Mouse (Mus musculus): ENCODE measurements around the gene Abcc3. TPM values are rescaled to one million over a fixed set of nuclear protein-coding genes. Genes with fewer than 3 reads are reported as not detected.

The Abcc3 gene
- polyA plus RNA-seq (2015; fragmentation: Nextera tagmentation; extraction: Ambion mirVana), result 0.68 and 1.0 TPM in 2 replicates

DNA sequence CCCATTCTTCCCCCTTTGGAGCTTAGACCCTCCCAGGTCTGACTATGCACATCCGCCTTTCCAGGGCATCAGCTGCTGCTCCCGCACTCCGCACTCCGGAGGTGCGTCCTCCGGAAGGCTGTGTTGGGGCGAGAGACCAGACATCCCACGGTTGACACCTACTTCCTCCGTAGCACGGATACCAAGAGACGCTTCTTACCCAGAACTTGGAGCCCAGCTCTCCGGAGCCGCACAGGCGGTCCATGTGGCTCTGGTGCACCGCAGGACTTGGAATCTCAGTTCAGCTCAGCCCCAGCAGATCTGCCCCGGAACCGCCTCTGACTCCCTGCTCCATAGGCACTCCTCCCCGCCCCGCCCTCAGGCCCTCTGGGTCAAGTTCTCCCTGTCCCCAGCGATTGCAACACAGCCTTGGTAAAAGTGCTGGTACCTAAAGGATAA is at the start of gene Abcc3:
Abcc3 (minus strand) TSS at position 326 of the 438 bp plus-strand sequence.
- WGBS, result 12% methylated on average over 20 of the region's 20 CpGs
- no peaks in the 10 kb centered on the region for H3K36me3 ChIP-seq
- H3K27ac ChIP-seq (replicated peaks), result no peak within 1 kb of the TSS
- peaks cover 28% of the 10 kb centered on the region for H3K27me3 ChIP-seq
- peak within 1 kb of the TSS; percentile 7; the same call in 1 of the 2 replicates for H3K4me3 ChIP-seq
- H3K9ac ChIP-seq, result no peak within 1 kb of the TSS
- H3K4me1 ChIP-seq (replicated peaks), result 0 out of 2 replicates have a peak, but pooled peaks cover 4% of the 10 kb centered on the region
- peak within 1 kb of the TSS; percentile 38 for H3K4me2 ChIP-seq
- ATAC-seq (ENCODE audit: low read depth), result no peak
- H3K9me3 ChIP-seq, result no peaks in the 10 kb centered on the region

DNA sequence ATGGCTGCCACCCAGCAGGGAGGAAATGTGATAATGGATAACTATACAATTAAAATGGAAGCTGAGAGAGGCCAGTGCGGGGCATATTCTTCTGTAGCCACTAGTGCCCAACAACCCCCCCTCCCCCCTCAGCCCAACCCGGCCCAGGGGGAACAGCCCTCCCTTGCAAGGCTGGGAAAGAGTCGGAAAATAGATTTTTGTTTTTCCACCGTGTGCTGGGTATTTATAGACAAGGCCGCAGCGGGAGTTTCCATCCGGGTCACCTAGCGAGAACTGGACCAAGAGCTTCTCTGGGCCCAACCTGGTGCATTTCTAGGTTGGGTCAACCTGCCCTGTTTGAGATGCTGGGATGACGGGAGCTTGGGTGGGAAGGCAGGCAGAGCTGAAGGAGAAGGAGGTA is 49.0 kb upstream of the Abcc3 start:
- 62% methylated on average over 9 of the region's 9 CpGs for WGBS
- ATAC-seq (ENCODE audit: low read depth), result no peak
- H3K36me3 ChIP-seq, result peaks cover 25% of the 10 kb centered on the region
- H3K4me1 ChIP-seq (replicated peaks), result peaks cover 70% of the 10 kb centered on the region
- no peak overlapping the region for H3K4me2 ChIP-seq
- H3K9me3 ChIP-seq, result no peaks in the 10 kb centered on the region
- H3K4me3 ChIP-seq, result no peak overlapping the region
- H3K27me3 ChIP-seq, result no peaks in the 10 kb centered on the region; the same call in 1 of the 2 replicates
- no peak overlapping the region; the same call in 1 of the 2 replicates for H3K27ac ChIP-seq (replicated peaks)
- H3K9ac ChIP-seq, result no peak overlapping the region

DNA sequence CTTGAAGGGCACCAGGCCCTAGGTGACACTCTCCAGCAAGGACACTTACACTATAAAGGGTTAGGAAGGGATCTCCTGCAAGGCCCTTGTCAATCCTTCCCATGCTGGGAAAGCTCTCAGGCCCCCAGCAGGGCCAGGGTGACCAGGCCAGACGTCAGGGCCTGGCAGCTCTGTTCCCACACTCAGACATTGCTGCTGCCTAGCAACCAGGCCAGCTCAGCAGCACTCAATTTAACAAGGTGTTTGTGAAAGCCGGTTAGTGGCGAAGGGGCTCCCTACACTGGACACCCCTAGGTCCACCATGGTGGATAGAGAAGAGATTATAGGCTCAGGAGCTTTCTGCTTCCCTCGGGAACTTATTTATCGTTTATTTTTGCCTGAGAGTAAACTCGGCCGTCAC is 48.3 kb upstream of the Abcc3 start:
- H3K4me2 ChIP-seq, result no peak overlapping the region
- no peak for ATAC-seq (ENCODE audit: low read depth)
- WGBS, result 44% methylated on average over 7 of the region's 7 CpGs

DNA sequence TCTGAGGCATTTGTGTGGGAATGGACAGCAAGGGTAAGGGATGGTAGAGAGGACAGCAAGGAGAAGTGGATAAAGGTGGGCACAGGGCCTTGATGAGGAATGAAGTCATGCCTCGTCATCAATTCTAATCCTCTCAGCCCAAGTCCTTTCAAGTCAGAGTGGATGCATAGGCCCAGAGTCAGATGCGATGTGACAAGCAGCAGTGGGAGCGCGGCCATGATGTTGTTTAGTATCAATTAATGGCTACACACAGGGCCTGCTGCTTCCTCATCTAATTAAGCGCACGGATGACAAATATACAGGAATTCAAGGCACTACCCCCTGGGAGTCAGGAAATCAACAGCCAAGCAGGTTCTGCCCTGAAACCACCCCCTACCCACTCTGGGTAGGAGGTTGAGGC is 47.6 kb upstream of the Abcc3 start:
- no peak overlapping the region for H3K4me2 ChIP-seq
- no peaks in the 10 kb centered on the region for H3K9me3 ChIP-seq
- 52% methylated on average over 6 of the region's 6 CpGs for WGBS
- peaks cover 25% of the 10 kb centered on the region for H3K36me3 ChIP-seq
- no peak for ATAC-seq (ENCODE audit: low read depth)
- no peak overlapping the region; the same call in 1 of the 2 replicates for H3K9ac ChIP-seq
- peaks cover 60% of the 10 kb centered on the region for H3K4me1 ChIP-seq (replicated peaks)
- no peak overlapping the region for H3K4me3 ChIP-seq
- H3K27ac ChIP-seq (replicated peaks), result peak overlapping the region; percentile 65; the same call in 1 of the 2 replicates
- no peaks in the 10 kb centered on the region; the same call in 1 of the 2 replicates for H3K27me3 ChIP-seq

More for the DNA sequence above, 48.3 kb upstream of the Abcc3 start:
- Histone ChIP-seq H3K9ac (no peak overlapping the region), H3K27me3 (no peaks in the 10 kb centered on the region; the same call in 1 of the 2 replicates), H3K9me3 (no peaks in the 10 kb centered on the region), H3K36me3 (peaks cover 25% of the 10 kb centered on the region), H3K4me1 (replicated peaks) (peaks cover 67% of the 10 kb centered on the region), H3K4me3 (no peak overlapping the region), H3K27ac (replicated peaks) (peak overlapping the region; percentile 65)

DNA sequence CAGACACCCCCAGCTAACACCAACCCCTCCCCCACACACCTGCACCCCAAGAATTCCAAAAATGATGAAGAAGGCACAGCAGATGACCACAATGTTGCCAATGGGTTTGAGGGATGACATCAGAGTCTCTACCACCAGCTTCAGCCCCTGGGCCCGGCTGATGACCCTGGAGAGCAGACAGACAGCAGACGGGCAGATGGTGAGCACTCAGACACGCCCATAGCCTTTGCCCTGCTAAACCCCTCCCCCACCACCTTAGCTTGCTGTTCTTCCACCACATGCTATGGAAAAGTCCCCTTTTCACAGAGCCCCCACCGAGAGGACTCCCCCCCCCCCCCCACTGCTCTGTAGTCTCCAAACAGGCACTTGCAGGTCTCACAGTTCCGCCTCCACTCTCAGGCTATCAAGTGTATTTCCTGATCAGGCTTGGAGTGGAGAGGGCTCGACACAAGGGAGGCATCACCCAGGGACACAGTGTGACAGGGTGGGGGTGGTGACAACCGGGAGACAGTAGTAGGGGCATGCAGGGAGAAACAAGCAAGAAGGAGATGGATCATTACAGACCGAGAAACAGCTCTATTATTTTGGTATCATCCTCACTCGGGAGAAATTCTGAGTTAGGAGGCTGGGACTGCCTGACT is 36.3 kb upstream of the Abcc3 start:
- Histone ChIP-seq H3K4me2 (no peak overlapping the region), H3K9me3 (no peaks in the 10 kb centered on the region), H3K4me3 (no peak overlapping the region), H3K27ac (replicated peaks) (peak overlapping the region; percentile 83), H3K27me3 (0 out of 2 replicates have a peak, but pooled peaks cover 3% of the 10 kb centered on the region), H3K4me1 (replicated peaks) (peaks cover 64% of the 10 kb centered on the region), H3K9ac (peak overlapping the region; percentile 1; the same call in 1 of the 2 replicates), H3K36me3 (peaks cover 57% of the 10 kb centered on the region)
- WGBS, result 15% methylated on average over 9 of the region's 9 CpGs
- ATAC-seq (ENCODE audit: low read depth), result peak; percentile 29

DNA sequence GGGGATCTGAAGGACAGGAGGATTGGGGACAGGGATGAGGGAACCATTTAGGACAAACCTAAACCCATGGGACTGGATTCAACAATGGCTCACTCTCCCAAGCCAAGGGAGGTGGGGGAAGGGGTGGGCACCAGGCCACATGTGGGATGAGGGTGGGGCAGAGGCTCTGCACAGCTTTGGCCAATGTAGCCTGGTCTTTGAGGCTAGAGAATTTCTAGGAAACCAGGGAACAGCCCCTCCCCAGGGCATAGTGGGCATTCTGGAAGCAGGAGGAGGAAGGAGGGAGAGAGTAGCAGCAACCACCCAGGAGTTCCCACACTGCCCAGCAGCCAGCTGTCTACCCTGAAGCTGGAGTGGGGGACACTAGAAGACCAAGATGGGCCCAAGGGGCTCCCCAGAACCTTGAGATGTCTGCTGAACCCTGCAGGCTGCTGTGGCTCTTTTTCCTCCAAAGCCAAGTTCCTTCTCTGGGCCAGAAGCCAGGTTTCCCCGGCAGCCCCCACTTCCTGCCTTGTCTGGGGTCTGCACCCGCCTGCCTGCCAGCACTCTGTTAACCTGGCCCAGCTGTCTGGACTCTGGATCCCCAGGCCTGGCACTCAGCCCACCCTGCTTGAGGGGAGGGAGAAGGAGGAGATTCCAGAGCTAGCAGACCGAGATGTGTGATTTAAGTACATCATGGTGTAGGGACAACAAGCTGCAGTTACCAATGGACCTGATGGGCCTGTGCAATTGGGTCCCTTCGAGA is 35.5 kb upstream of the Abcc3 start:
- no peaks in the 10 kb centered on the region for H3K9me3 ChIP-seq

DNA sequence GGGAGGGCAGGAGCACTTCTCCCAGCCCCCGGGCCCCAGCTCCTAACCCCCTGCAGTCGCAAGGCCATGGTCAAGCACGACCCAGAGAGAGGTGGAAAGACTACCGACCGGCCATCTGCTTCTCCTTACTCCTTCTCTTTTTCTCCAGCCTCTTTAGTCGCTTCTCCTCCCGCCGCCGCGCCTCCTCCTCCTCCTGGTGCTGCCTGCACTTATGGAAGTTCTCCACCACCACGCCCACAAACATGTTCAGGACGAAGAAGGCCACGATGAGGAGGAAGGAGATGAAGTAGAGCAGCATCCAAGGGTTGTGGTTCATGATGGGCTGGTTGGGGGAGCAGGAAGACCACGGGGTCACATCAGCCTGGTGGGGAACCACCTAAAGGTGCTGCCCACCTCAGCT is 32.9 kb upstream of the Abcc3 start:
- H3K9ac ChIP-seq, result no peak overlapping the region
- WGBS, result 61% methylated on average over 14 of the region's 14 CpGs
- no peaks in the 10 kb centered on the region for H3K27me3 ChIP-seq
- H3K9me3 ChIP-seq, result no peaks in the 10 kb centered on the region
- no peak overlapping the region for H3K27ac ChIP-seq (replicated peaks)
- H3K4me1 ChIP-seq (replicated peaks), result peaks cover 78% of the 10 kb centered on the region
- peaks cover 44% of the 10 kb centered on the region for H3K36me3 ChIP-seq
- H3K4me2 ChIP-seq, result no peak overlapping the region
- ATAC-seq (ENCODE audit: low read depth), result no peak
- no peak overlapping the region for H3K4me3 ChIP-seq

More for the DNA sequence above, 35.5 kb upstream of the Abcc3 start:
- WGBS, result 15% methylated on average over 4 of the region's 4 CpGs
- peak; percentile 80 for ATAC-seq (ENCODE audit: low read depth)
- Histone ChIP-seq H3K4me2 (no peak overlapping the region), H3K9ac (peak overlapping the region; percentile 34; the same call in 1 of the 2 replicates), H3K27ac (replicated peaks) (peak overlapping the region; percentile 83), H3K4me1 (replicated peaks) (peaks cover 64% of the 10 kb centered on the region), H3K4me3 (no peak overlapping the region), H3K36me3 (peaks cover 57% of the 10 kb centered on the region), H3K27me3 (no peaks in the 10 kb centered on the region)

DNA sequence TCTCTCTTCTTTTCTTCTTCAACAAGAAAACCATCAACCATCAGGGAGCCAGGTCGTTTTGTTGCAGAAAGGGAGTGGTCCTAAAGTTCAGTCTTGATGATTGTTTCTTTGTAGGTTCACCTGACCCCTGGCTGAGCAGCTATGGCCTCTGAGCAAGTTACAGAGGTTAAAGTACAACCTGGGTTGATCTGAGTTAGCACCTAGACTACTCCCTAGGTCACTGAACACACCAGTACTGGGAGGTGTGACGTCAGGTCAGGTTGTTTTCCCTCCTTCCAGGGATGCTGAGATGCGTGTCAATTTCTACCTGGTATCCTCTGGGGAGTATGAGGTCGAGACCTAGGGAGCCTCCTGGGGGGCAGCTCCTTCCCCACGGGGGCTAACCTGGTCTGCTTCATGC is 32.4 kb upstream of the Abcc3 start:
- Histone ChIP-seq H3K9ac (no peak overlapping the region), H3K4me3 (no peak overlapping the region), H3K4me2 (no peak overlapping the region), H3K36me3 (peaks cover 44% of the 10 kb centered on the region), H3K27ac (replicated peaks) (no peak overlapping the region), H3K27me3 (no peaks in the 10 kb centered on the region), H3K4me1 (replicated peaks) (peaks cover 79% of the 10 kb centered on the region), H3K9me3 (no peaks in the 10 kb centered on the region)
- 39% methylated on average over 5 of the region's 5 CpGs for WGBS
- ATAC-seq (ENCODE audit: low read depth), result no peak

DNA sequence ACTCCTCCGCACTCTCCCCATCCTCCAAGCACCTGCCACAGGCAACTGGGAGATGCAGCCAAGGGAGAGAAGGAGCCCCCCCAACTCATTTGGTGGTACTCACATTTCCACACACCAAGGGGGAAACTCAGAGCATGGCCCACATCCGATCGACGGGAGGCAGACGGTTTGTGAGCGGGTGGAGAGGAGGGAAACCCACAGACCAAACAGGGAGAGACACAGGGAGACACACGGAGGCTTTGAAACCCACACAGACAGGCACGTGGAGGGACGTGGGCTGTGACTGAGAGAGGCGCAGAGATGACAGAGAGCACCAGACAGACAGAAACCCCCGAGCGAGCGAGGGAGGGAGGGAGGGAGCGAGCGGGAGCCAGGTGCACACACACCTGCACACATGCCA is 31.6 kb upstream of the Abcc3 start:
- no peaks in the 10 kb centered on the region for H3K9me3 ChIP-seq
- H3K4me2 ChIP-seq, result no peak overlapping the region
- peak overlapping the region; percentile 31; the same call in 1 of the 2 replicates for H3K9ac ChIP-seq
- no peaks in the 10 kb centered on the region; the same call in 1 of the 2 replicates for H3K27me3 ChIP-seq
- no peak overlapping the region for H3K4me3 ChIP-seq
- peaks cover 39% of the 10 kb centered on the region for H3K36me3 ChIP-seq
- 41% methylated on average over 15 of the region's 15 CpGs for WGBS
- ATAC-seq (ENCODE audit: low read depth), result no peak
- H3K4me1 ChIP-seq (replicated peaks), result peaks cover 74% of the 10 kb centered on the region
- H3K27ac ChIP-seq (replicated peaks), result peak overlapping the region; percentile 13; the same call in 1 of the 2 replicates

DNA sequence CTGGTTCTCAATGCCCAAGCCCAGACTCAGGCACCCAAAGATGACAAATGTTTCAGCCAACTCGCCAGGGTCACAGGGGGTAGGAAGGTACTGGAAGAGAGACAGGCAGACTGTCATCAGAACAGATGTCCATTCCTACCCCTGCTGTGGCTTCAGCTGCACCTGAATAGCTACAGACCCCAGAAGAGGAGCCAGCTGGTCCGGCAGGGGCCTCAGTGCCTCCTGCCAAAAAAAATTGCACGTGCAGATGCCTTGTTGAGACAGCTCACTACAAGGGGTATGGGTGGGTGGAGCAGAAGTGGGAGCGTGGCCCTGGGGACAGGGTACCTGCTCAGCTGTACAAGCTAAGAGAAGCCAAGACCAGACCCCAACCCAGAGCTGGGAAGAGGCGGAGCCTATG is 31.1 kb upstream of the Abcc3 start:
- peaks cover 39% of the 10 kb centered on the region for H3K36me3 ChIP-seq
- no peaks in the 10 kb centered on the region for H3K9me3 ChIP-seq
- no peak overlapping the region for H3K4me2 ChIP-seq
- 51% methylated on average over 5 of the region's 5 CpGs for WGBS
- no peak for ATAC-seq (ENCODE audit: low read depth)
- H3K27ac ChIP-seq (replicated peaks), result peak overlapping the region; percentile 13; the same call in 1 of the 2 replicates
- no peak overlapping the region for H3K9ac ChIP-seq
- H3K27me3 ChIP-seq, result no peaks in the 10 kb centered on the region; the same call in 1 of the 2 replicates
- no peak overlapping the region for H3K4me3 ChIP-seq
- peaks cover 71% of the 10 kb centered on the region for H3K4me1 ChIP-seq (replicated peaks)

DNA sequence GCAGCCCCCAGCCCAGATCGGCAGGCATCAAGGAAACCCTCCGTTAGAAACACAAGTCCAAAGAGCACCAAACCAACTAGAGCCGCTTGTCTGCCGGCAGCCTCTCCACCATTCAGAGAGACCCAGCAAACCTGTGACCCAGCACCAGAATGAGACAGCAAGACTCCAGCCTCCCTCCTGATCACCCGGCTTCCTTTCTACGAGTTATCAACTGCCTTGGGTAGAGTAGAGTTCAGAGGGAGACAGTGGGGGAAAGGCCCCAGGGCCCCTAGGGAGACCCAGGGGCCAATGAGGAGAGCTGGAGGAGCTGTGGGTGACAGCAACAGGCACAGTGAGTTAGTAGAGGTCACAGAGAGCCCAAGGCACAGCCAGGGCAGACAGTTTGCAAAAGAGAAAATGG is 28.2 kb upstream of the Abcc3 start:
- Histone ChIP-seq H3K36me3 (peaks cover 53% of the 10 kb centered on the region), H3K27me3 (peaks cover 9% of the 10 kb centered on the region), H3K27ac (replicated peaks) (no peak overlapping the region), H3K4me1 (replicated peaks) (peaks cover 48% of the 10 kb centered on the region), H3K9ac (no peak overlapping the region), H3K4me3 (no peak overlapping the region), H3K4me2 (no peak overlapping the region), H3K9me3 (no peaks in the 10 kb centered on the region)
- no peak for ATAC-seq (ENCODE audit: low read depth)
- 47% methylated on average over 6 of the region's 6 CpGs for WGBS

DNA sequence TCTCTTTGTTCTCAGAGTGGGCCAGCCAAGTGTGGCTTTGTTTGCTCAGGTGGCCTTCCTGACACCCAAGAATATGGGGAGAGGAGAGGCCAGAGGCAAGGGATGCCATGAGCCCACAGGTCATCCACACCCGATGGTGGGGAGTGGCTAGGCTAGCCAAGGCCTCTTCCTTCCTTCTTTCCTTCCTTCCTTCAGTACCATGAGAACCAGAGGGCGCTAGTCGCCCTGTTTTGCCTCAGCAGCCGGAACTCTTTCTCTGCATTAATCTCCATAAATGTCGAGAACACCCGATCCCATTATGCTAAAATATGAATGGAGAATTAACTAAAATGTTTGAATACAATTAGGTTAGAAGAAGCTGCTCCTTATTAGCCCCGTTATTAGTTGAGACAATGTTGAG is 27.5 kb upstream of the Abcc3 start:
- no peaks in the 10 kb centered on the region for H3K9me3 ChIP-seq
- H3K27ac ChIP-seq (replicated peaks), result no peak overlapping the region
- WGBS, result 25% methylated on average over 7 of the region's 7 CpGs
- peaks cover 49% of the 10 kb centered on the region for H3K4me1 ChIP-seq (replicated peaks)
- no peak overlapping the region for H3K4me2 ChIP-seq
- peaks cover 52% of the 10 kb centered on the region for H3K36me3 ChIP-seq
- peaks cover 9% of the 10 kb centered on the region for H3K27me3 ChIP-seq
- ATAC-seq (ENCODE audit: low read depth), result no peak
- H3K9ac ChIP-seq, result no peak overlapping the region
- no peak overlapping the region for H3K4me3 ChIP-seq

Measured in neural tube, embryonic 13.5 days (tissue).